Mouse (Mus musculus) liver, postnatal 0 days (tissue): Measurements from ENCODE around the gene Nadk.

Experiments
- CTCF ChIP-seq: sonication (generic); IDR thresholded peaks from 2 replicates; pipeline ENCODE4 v1.5.1; 2016; ENCODE audit warnings: antibody characterized with exemption, low read depth
- EP300 ChIP-seq: IDR thresholded peaks from 2 replicates; pipeline ENCODE4 v1.6.1; 2016; ENCODE audit warnings: antibody characterized with exemption, low read depth, mild to moderate bottlenecking

DNA sequence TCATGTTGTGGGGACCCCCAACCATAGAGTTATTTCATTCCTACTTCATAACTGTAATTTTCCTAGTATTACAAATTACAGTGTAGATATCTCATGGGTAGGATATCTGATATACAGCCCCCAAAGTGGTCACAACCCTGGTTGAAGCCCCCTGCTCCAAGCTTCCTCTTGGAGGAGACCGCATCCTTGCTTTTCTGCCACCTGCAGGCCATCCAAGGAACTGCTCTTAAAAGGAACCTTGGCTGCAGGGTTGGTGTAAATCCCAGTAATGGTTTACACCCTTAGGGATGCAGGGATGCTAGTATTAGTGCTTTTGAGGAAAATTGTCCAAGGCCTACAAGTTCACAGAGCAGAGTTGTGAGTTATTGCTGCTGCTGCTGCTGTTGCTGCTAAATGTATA is 18.2 kb downstream of the Nadk start:
- no peak for TF ChIP-seq EP300
- TF ChIP-seq CTCF, result peak; percentile 85
